In the genomic region with DNA sequence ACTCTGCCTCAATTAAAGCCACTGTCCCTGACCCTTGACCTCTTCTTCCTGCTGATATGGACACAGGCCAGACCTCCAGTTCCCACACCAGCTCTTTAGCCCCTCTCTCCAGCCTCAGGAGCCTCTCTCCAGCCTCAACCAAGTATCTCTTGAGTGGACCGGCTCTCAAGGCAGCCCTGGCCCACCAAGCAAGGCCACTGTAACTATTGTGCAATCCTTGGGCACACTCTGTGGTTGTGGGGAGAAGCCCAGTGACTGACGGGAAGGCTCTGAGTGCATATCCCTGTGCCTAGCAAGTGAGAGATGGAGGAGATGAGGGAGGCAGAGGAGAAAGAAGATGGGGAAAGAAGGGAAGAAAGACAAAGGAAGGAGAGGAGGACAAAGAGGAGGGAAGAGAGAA, we compare ENCODE assay signal across 12 mouse cellular contexts. TPM values are rescaled to one million over a fixed set of nuclear protein-coding genes. Genes with fewer than 3 reads are reported as not detected.
DNase-seq lines count a peak whose midpoint lies in the region; ATAC-seq and TF ChIP-seq lines count a peak whose summit lies in the region.
"Had no signal": no experiment of that assay in that cellular context is flagged by ENCODE, and none has a peak within 500 bp of the region (broad histone marks: within the 10 kb centered on the region; RNA-seq: fewer than 3 reads in every experiment).

No protein-coding gene starts in this region.

- WGBS in hindbrain, embryonic 10.5 days, result 91% methylated on average over 2 of the region's 2 CpGs
- WGBS in hindbrain, embryonic 11.5 days, result 89% methylated on average over 2 of the region's 2 CpGs
- WGBS in liver, embryonic 12.5 days (ENCODE audit: insufficient replicate concordance), result 41% methylated on average over 2 of the region's 2 CpGs
- 6% methylated on average over 2 of the region's 2 CpGs for WGBS in macrophage (ENCODE audit: missing documents)

- ATAC-seq in hindbrain, embryonic 11.5 days (ENCODE audit: low FRiP score), result no peak
- no peak for ATAC-seq in liver, embryonic 12.5 days

- H3K79me2 ChIP-seq in MEL (ENCODE audit: control insufficient read depth, insufficient read depth, low read length, poor library complexity) (peaks cover 47% of the 10 kb centered on the region), macrophage (ENCODE audit: inconsistent target) (peaks cover 81% of the 10 kb centered on the region)

- H3K27me3 ChIP-seq in hindbrain, embryonic 10.5 days (ENCODE audit: insufficient read depth, poor library complexity, severe bottlenecking), result no peaks in the 10 kb centered on the region
- H3K27me3 ChIP-seq in hindbrain, embryonic 11.5 days (ENCODE audit: control insufficient read depth, insufficient read depth, low read length), result no peaks in the 10 kb centered on the region
- no peaks in the 10 kb centered on the region for H3K27me3 ChIP-seq in MEL (ENCODE audit: control insufficient read depth in 1 of 2, insufficient read depth in 2 of 2, low read length in 2 of 2)
- peaks cover 8% of the 10 kb centered on the region for H3K27me3 ChIP-seq in liver, embryonic 12.5 days (replicated peaks)
- H3K27me3 ChIP-seq: heart, embryonic 13.5 days; hindbrain, embryonic 15.5 days had no signal

- no peak for TF ChIP-seq CTCF in MEL (IDR thresholded peaks at IDR 0.05 in 2 of 3, conservative IDR thresholded peaks at IDR 0.05 in 1 of 3; ENCODE audit: control insufficient read depth in 1 of 3, insufficient read depth in 1 of 3, low read depth in 2 of 3, low read length in 3 of 3, poor library complexity in 1 of 3, severe bottlenecking in 1 of 3)

- peak overlapping the region; percentile 41; the same call in 1 of the 2 replicates for H3K27ac ChIP-seq in hindbrain, embryonic 10.5 days
- H3K27ac ChIP-seq in hindbrain, embryonic 11.5 days (ENCODE audit: low read depth, low read length), result no peak overlapping the region
- H3K27ac ChIP-seq in MEL (ENCODE audit: control insufficient read depth, low read depth, low read length), result peak overlapping the region; percentile 85
- H3K27ac ChIP-seq in liver, embryonic 12.5 days, result peak overlapping the region; percentile 67; the same call in 1 of the 2 replicates
- H3K27ac ChIP-seq in macrophage, result peak overlapping the region; percentile 100
- H3K27ac ChIP-seq: heart, embryonic 13.5 days; hindbrain, embryonic 15.5 days; limb, embryonic 10.5 days had no signal

- H3K9me3 ChIP-seq in hindbrain, embryonic 10.5 days, result no peaks in the 10 kb centered on the region
- H3K9me3 ChIP-seq in hindbrain, embryonic 11.5 days (ENCODE audit: control insufficient read depth, low read length), result no peaks in the 10 kb centered on the region
- no peaks in the 10 kb centered on the region for H3K9me3 ChIP-seq in MEL (replicated peaks; ENCODE audit: insufficient read depth, low read length)
- no peaks in the 10 kb centered on the region for H3K9me3 ChIP-seq in liver, embryonic 12.5 days (replicated peaks)
- H3K9me3 ChIP-seq: heart, embryonic 13.5 days; hindbrain, embryonic 15.5 days; limb, embryonic 10.5 days had no signal

- DNase-seq in hindbrain, embryonic 10.5 days (ENCODE audit: low spot score), result no peak
- DNase-seq in hindbrain, embryonic 11.5 days (ENCODE audit: low spot score), result no peak
- no peak for DNase-seq in MEL (ENCODE audit: low read depth, low spot score)
- no peak for DNase-seq in thymus, postnatal 0 days (ENCODE audit: low spot score)
- no peak for DNase-seq in frontal cortex, postnatal 14 days (ENCODE audit: low spot score in 2 of 2)

- no peak for TF ChIP-seq EP300 in MEL (IDR thresholded peaks at IDR 0.05; ENCODE audit: low read depth in 1 of 2, low read length in 2 of 2)

- H3K36me3 ChIP-seq in hindbrain, embryonic 10.5 days, result no peaks in the 10 kb centered on the region
- no peaks in the 10 kb centered on the region for H3K36me3 ChIP-seq in hindbrain, embryonic 11.5 days (ENCODE audit: control insufficient read depth, insufficient read depth, low read length)
- H3K36me3 ChIP-seq in MEL (ENCODE audit: control insufficient read depth in 1 of 2, insufficient read depth in 2 of 2, low read length in 2 of 2) (peaks cover 6 to 26% of the 10 kb centered on the region in 2 experiments; a peak in 3 of 4 replicates), macrophage (ENCODE audit: inconsistent target) (peaks cover 37% of the 10 kb centered on the region)
- H3K36me3 ChIP-seq in liver, embryonic 12.5 days, result no peaks in the 10 kb centered on the region
- H3K36me3 ChIP-seq: heart, embryonic 13.5 days; hindbrain, embryonic 15.5 days; limb, embryonic 10.5 days had no signal

- no peak overlapping the region for H3K9ac ChIP-seq in hindbrain, embryonic 11.5 days (ENCODE audit: low read depth, low read length)
- H3K9ac ChIP-seq in MEL (ENCODE audit: control insufficient read depth, low read depth, low read length, poor library complexity, severe bottlenecking), result peak overlapping the region; percentile 91
- H3K9ac ChIP-seq in liver, embryonic 12.5 days, result peak overlapping the region; percentile 55; the same call in 1 of the 2 replicates
- H3K9ac ChIP-seq: heart, embryonic 13.5 days; hindbrain, embryonic 15.5 days had no signal

- H3K4me2 ChIP-seq in hindbrain, embryonic 11.5 days (replicated peaks; ENCODE audit: low read depth, low read length), result no peak overlapping the region
- H3K4me2 ChIP-seq in liver, embryonic 12.5 days, result peak overlapping the region; percentile 56
- H3K4me2 ChIP-seq: heart, embryonic 13.5 days; hindbrain, embryonic 15.5 days; midbrain, embryonic 11.5 days had no signal

- TF ChIP-seq POLR2A in MEL (IDR thresholded peaks at IDR 0.05; ENCODE audit: control insufficient read depth in 1 of 2, insufficient read depth in 1 of 2, low read depth in 1 of 2, low read length in 2 of 2, poor library complexity in 1 of 2), result no peak

- H3K4me1 ChIP-seq in hindbrain, embryonic 10.5 days (replicated peaks), result peaks cover 17% of the 10 kb centered on the region; the same call in 1 of the 2 replicates
- no peaks in the 10 kb centered on the region for H3K4me1 ChIP-seq in hindbrain, embryonic 11.5 days (replicated peaks; ENCODE audit: control insufficient read depth, insufficient read depth, low read length)
- peaks cover 11 to 30% of the 10 kb centered on the region in 2 experiments for H3K4me1 ChIP-seq in MEL (ENCODE audit: control insufficient read depth in 1 of 2, insufficient read depth in 2 of 2, low read length in 2 of 2)
- H3K4me1 ChIP-seq in liver, embryonic 12.5 days, result peaks cover 52% of the 10 kb centered on the region
- H3K4me1 ChIP-seq: hindbrain, embryonic 15.5 days had no signal

- TF ChIP-seq RAD21 in MEL (IDR thresholded peaks at IDR 0.05; ENCODE audit: low read depth, low read length), result no peak

- no peak overlapping the region for H3K4me3 ChIP-seq in hindbrain, embryonic 10.5 days
- no peak overlapping the region for H3K4me3 ChIP-seq in hindbrain, embryonic 11.5 days (ENCODE audit: low read depth, low read length)
- H3K4me3 ChIP-seq in MEL (ENCODE audit: control insufficient read depth in 1 of 2, insufficient read depth in 1 of 2, low read depth in 2 of 2, low read length in 2 of 2) (peak overlapping the region; percentile 69 to 83), macrophage (ENCODE audit: inconsistent target) (peak overlapping the region; percentile 95)
- H3K4me3 ChIP-seq in liver, embryonic 12.5 days, result peak overlapping the region; percentile 44
- H3K4me3 ChIP-seq: heart, embryonic 13.5 days; hindbrain, embryonic 15.5 days; limb, embryonic 10.5 days had no signal

RNA-seq across cellular contexts. Expression of a gene that starts 16.0 kb away (rescaled TPM):
- 4.3 TPM in 2 replicates for polyA plus RNA-seq in hindbrain, embryonic 10.5 days (2016; fragmentation: Nextera tagmentation; extraction: Ambion mirVana)
- 2.6 and 3.0 TPM in 2 replicates for polyA plus RNA-seq in hindbrain, embryonic 11.5 days (2014; fragmentation: Nextera tagmentation; extraction: Ambion mirVana)
- total RNA-seq in MEL (2012; rRNA removed), result 108 and 129 TPM in 2 replicates
- 100 to 1,000 TPM in 1 of 2 experiments, 10 to 100 TPM in 1; 95.9 to 142 TPM for polyA plus RNA-seq in MEL (2012; ENCODE audit: insufficient read depth in 1 of 2, insufficient read length in 2 of 2, low read depth in 1 of 2, low replicate concordance in 2 of 2, missing spikeins in 1 of 2)
- polyA plus RNA-seq in liver, embryonic 12.5 days (2016; fragmentation: Nextera tagmentation; extraction: Ambion mirVana), result 16.8 and 18.5 TPM in 2 replicates
- total RNA-seq in macrophage (2018; cell fraction: chromatin; rRNA removed), result 100 to 1,000 TPM in 21 of 26 experiments, 10 to 100 TPM in 5; 72.3 to 238 (median 156) TPM
- 100 to 1,000 TPM; 241 to 433 (median 325) TPM for total RNA-seq in macrophage (2018; cell fraction: cytosol; rRNA removed)
- 100 to 1,000 TPM; 111 to 275 (median 166) TPM for total RNA-seq in macrophage (2018; cell fraction: nucleus; rRNA removed)
- 298 to 440 TPM (median 373 TPM) in 3 replicates for polyA plus RNA-seq in macrophage (2018)
- 13.8 and 14.0 TPM in 2 replicates for polyA plus RNA-seq in thymus, postnatal 0 days (2015; fragmentation: Nextera tagmentation; extraction: Ambion mirVana)

RNA-seq across cellular contexts. Expression of a gene that starts 19.8 kb away (rescaled TPM):
- 0.32 TPM in 1 of 2 replicates, not detected in the other for polyA plus RNA-seq in hindbrain, embryonic 10.5 days (2016; fragmentation: Nextera tagmentation; extraction: Ambion mirVana)
- polyA plus RNA-seq in hindbrain, embryonic 11.5 days (2014; fragmentation: Nextera tagmentation; extraction: Ambion mirVana), result not detected in 2 replicates
- 0.19 and 0.29 TPM in 2 replicates for total RNA-seq in MEL (2012; rRNA removed)
- polyA plus RNA-seq in MEL (2012; ENCODE audit: insufficient read depth in 1 of 2, insufficient read length in 2 of 2, low read depth in 1 of 2, low replicate concordance in 2 of 2, missing spikeins in 1 of 2) (under 1 TPM in 1 of 2 experiments, not detected in 1; 0.50 TPM), macrophage (2018) (0.09 to 0.11 TPM in 2 of 3 replicates, not detected in the other)
- polyA plus RNA-seq in liver, embryonic 12.5 days (2016; fragmentation: Nextera tagmentation; extraction: Ambion mirVana), result 0.23 and 0.39 TPM in 2 replicates
- total RNA-seq in macrophage (2018; cell fraction: chromatin; rRNA removed), result 10 to 100 TPM in 7 of 26 experiments, 1 to 10 TPM in 19; 1.3 to 19.5 (median 6.7) TPM
- under 1 TPM; 0.04 to 0.37 (median 0.15) TPM for total RNA-seq in macrophage (2018; cell fraction: cytosol; rRNA removed)
- total RNA-seq in macrophage (2018; cell fraction: nucleus; rRNA removed), result 10 to 100 TPM in 1 of 26 experiments, 1 to 10 TPM in 23, under 1 TPM in 2; 0.69 to 13.1 (median 3.3) TPM
- 0.18 and 0.36 TPM in 2 replicates for polyA plus RNA-seq in thymus, postnatal 0 days (2015; fragmentation: Nextera tagmentation; extraction: Ambion mirVana)
- total RNA-seq: gastrocnemius, adult 18-20 months had no signal
- polyA plus RNA-seq: hindbrain, embryonic 15.5 days; midbrain, embryonic 11.5 days had no signal

RNA-seq across cellular contexts. Expression of a gene that starts 27.9 kb away (rescaled TPM):
- 21.3 and 25.8 TPM in 2 replicates for polyA plus RNA-seq in hindbrain, embryonic 10.5 days (2016; fragmentation: Nextera tagmentation; extraction: Ambion mirVana)
- polyA plus RNA-seq in hindbrain, embryonic 11.5 days (2014; fragmentation: Nextera tagmentation; extraction: Ambion mirVana), result 16.4 and 17.9 TPM in 2 replicates
- 7.7 and 9.4 TPM in 2 replicates for total RNA-seq in MEL (2012; rRNA removed)
- polyA plus RNA-seq in MEL (2012; ENCODE audit: insufficient read depth in 1 of 2, insufficient read length in 2 of 2, low read depth in 1 of 2, low replicate concordance in 2 of 2, missing spikeins in 1 of 2), result 10 to 100 TPM in 1 of 2 experiments, not detected in 1; 19.1 TPM
- polyA plus RNA-seq in liver, embryonic 12.5 days (2016; fragmentation: Nextera tagmentation; extraction: Ambion mirVana), result 15.1 and 15.3 TPM in 2 replicates
- 100 to 1,000 TPM in 15 of 26 experiments, 10 to 100 TPM in 11; 69.4 to 316 (median 143) TPM for total RNA-seq in macrophage (2018; cell fraction: chromatin; rRNA removed)
- 10 to 100 TPM; 14.7 to 47.5 (median 21.7) TPM for total RNA-seq in macrophage (2018; cell fraction: cytosol; rRNA removed)
- 100 to 1,000 TPM in 11 of 26 experiments, 10 to 100 TPM in 15; 53.4 to 149 (median 91.2) TPM for total RNA-seq in macrophage (2018; cell fraction: nucleus; rRNA removed)
- 19.8 to 23.0 TPM (median 21.8 TPM) in 3 replicates for polyA plus RNA-seq in macrophage (2018)
- 15.1 and 16.4 TPM in 2 replicates for polyA plus RNA-seq in thymus, postnatal 0 days (2015; fragmentation: Nextera tagmentation; extraction: Ambion mirVana)

RNA-seq across cellular contexts. Expression of a gene that starts 44.3 kb away (rescaled TPM):
- polyA plus RNA-seq in hindbrain, embryonic 10.5 days (2016; fragmentation: Nextera tagmentation; extraction: Ambion mirVana), result 341 and 347 TPM in 2 replicates
- 376 and 394 TPM in 2 replicates for polyA plus RNA-seq in hindbrain, embryonic 11.5 days (2014; fragmentation: Nextera tagmentation; extraction: Ambion mirVana)
- 259 and 271 TPM in 2 replicates for total RNA-seq in MEL (2012; rRNA removed)
- polyA plus RNA-seq in MEL (2012; ENCODE audit: insufficient read depth in 1 of 2, insufficient read length in 2 of 2, low read depth in 1 of 2, low replicate concordance in 2 of 2, missing spikeins in 1 of 2) (1,000 to 10,000 TPM in 1 of 2 experiments, 100 to 1,000 TPM in 1; 428 to 1,459 TPM), macrophage (2018) (149 to 321 TPM (median 192 TPM) in 3 replicates)
- 220 and 223 TPM in 2 replicates for polyA plus RNA-seq in liver, embryonic 12.5 days (2016; fragmentation: Nextera tagmentation; extraction: Ambion mirVana)
- 100 to 1,000 TPM in 7 of 26 experiments, 10 to 100 TPM in 19; 25.0 to 117 (median 78.2) TPM for total RNA-seq in macrophage (2018; cell fraction: chromatin; rRNA removed)
- 100 to 1,000 TPM; 117 to 186 (median 143) TPM for total RNA-seq in macrophage (2018; cell fraction: cytosol; rRNA removed)
- total RNA-seq in macrophage (2018; cell fraction: nucleus; rRNA removed), result 100 to 1,000 TPM in 6 of 26 experiments, 10 to 100 TPM in 20; 39.9 to 113 (median 78.9) TPM
- 302 and 307 TPM in 2 replicates for polyA plus RNA-seq in thymus, postnatal 0 days (2015; fragmentation: Nextera tagmentation; extraction: Ambion mirVana)

Comparison
In these comparisons a context has a peak if more than half of its experiments do, and no peak if none do; other contexts are left out.
1. H3K4me3 ChIP-seq: peak in MEL (2 of 2), liver, embryonic 12.5 days (single experiment) and macrophage (single experiment); none in hindbrain, embryonic 10.5 days (single experiment) and hindbrain, embryonic 11.5 days (single experiment).